Mouse (Mus musculus): ENCODE data around the gene Pdzd2. TPM values are rescaled to one million over a fixed set of nuclear protein-coding genes. Genes with fewer than 3 reads are reported as not detected.

The Pdzd2 gene
- polyA plus RNA-seq, 2 experiments from 2014 or later: 0.08 to 0.63 TPM

DNA sequence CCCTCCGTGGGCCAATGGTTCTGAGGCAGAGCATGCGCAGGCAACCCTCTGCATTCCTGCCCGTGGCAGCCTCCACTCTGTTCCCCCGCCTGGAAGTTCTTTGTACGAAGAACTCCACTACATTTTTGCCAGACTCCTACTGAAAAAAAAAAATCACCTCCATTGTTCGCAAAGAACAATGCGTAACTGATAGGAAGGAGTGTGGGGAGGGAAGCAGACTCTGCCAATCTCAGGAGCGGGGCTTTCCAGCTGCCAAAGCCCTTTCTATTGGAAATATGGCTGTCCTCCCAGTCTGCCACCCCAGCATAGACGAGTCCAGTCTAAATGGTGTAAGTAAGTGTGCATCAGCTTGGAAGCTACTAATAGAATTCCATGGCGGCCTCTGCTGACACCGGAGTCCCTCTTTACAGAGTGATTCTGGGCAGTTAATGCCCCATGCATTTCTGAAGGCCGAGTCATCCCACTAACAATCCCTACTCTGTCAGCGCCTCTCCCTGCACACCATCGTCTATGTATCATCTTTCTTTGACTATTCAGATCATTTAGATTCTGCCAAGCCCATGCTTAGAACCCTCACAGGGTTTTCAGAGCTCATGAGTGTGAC is 221.3 kb downstream of the Pdzd2 start:
- ATAC-seq: no peak

DNA sequence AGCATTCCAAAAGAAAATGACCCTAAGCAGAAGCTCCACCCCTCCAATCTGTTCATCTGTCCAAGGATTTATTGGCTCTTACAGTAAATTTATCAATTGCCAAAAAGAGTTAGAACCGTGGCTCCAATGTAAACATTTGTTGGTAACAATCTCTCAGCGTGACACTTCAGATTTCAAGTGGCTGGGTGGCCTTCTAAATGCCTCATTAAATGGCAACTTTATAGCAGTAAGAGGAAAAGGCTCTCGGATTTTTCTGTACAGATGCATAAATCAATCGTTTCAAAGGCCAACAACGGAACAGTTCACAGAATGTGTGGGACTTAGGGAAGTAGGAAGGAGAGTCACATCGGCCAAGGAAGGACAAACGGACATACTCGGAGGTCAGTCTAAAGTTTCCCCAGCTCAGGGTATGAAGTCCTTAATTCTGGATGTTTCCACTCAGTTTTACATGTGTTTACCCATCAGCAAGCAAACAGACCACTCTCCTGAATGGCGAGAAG is 222.4 kb downstream of the Pdzd2 start:
- no peak for ATAC-seq

DNA sequence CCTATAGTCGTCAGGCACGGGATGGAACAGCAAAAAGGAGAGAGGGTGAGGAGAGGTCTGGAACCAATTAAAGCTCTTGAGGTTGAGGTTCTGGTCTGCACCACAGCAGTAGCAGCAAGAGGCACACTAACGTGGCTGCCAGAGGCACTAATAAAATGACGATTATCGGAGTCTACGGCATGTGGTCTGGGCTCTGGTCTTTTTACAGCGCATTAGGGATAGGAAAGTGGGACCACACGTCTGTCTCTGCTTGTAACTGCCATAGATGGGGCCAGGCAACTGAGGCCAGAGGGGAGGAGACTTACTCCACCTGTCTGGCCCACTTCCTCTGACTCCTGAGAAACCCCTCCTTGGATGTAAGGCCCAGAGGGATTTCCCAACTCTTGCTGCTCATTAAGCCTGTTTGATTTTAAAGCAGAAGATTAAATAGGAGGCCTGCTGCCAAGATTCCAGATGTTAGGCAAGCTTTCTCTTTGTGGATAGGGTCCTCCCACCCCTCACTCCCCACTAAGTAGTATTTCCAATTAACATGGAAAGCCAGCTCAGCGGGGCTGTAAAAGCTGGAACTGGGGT is 224.4 kb downstream of the Pdzd2 start:
- ATAC-seq: no peak

DNA sequence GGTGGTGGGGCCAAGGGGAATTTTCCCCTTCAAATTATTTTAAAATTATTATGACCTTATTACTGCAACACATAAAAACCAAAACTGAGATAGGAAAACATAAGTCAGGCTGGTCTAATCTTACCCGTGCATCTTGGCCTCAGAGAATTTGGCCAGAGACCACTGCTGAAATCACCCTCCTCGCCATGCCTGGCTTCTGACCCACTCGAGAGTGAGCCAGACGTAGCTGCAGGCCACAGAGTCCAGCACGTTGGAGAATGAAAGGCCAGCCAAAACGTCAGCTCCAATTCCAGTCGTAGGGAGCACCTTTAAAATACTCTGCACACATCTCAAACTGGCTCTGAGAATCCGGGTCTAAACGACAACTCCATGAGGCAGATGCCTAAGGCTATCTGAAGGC is 226.2 kb downstream of the Pdzd2 start:
- ATAC-seq: no peak

DNA sequence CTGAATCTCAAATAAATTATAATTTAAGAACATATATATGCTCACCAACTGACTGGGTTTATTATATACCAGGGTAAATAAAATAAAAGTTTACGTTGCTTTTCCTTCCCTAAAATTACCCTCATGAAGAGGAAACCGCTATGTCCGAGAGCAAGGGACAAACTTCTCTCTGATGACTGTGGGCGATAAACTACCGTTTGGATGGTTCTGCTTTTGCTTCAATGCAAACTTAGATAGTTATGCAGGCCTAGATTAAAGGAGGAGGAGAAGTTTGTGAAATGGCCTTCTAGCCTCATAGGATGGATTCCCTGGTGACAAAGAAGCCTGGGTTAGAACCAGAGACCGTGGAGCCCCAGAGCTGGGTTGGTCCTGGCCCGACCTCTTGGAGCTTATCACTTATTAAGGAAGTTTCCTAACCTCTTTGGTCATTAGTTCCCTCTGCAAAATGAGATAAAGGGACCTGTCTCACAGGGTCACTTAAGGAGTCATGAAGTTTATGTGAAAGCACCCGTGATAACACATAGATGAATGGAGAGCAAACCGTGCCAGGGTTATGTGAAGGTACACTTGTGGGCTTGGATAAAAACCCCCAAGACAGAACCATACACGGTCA is 230.9 kb downstream of the Pdzd2 start:
- no peak for ATAC-seq

DNA sequence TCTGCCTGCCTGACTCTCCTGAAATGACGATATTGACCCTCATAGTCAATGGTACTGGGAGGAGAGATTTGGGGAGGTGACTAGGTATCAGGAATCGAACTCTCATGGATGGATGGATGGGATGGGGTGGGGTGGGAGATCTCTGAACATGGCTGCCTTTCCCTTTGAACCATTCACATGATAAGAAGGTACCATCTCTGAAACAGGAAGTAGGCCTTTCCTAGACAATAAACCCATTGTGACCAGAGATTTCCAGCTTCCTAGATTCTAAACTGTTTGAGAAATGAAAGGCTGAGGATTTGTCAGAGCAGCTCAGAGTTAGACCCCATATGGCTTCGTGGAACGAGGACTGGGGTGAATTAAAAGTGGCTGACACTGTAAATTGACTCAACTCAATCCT is 232.2 kb downstream of the Pdzd2 start:
- no peak for ATAC-seq

DNA sequence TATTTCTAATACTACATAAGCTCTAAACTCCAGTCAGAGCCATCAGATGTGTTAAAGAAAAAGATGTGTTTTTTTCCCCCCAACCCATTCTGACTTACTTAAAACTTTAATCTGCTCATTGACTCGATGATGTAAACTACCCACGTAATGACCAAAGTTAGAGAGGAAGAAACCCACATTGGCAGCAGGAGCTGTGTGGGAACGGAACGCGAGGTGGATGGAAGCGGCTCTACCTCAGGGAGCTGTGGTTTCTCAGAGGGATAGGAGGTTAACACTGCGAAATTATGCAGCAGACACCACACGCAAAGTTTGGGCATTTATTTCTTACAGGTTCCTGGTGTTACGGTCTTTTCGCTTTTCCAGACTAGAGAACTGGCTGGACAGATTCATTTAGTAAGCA is 233.2 kb downstream of the Pdzd2 start:
- no peak for ATAC-seq

DNA sequence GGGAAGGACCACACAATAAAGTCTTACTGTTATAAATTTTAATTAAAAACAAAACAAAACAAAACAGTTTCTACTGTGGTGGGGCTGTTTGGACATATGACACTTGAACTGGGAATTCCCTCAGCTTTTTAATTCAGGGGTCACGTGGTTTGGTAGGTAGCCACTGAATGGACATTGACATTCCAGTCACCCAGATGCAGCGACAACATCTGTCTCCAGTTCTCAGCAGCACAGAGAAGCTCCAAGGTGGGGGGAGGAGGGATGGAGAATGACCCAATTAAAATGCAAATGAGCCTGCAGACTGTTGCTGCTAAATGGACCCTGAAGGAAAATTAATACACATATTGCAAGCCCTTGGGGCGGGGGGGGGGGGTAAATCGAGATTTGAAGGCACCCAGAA is 233.6 kb downstream of the Pdzd2 start:
- ATAC-seq: no peak

DNA sequence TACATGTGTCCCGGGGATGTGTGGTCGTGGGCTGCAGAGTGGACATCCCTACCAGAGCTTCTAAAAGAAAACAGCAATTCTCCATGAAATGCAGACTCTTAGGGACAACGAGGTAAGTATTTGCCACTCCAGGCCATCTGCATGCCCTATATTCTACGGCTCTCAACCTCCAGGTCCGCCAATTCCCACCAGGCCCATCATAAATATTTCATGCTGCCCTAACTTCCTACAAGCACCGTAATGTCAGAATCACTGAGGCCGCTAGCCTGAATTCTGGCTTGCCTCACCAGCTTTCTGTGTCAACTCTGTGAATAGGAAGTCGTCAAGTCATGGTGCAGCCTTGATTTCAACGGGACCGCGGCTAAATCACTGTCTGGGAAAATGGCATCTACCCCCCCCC is 234.2 kb downstream of the Pdzd2 start:
- ATAC-seq: no peak

DNA sequence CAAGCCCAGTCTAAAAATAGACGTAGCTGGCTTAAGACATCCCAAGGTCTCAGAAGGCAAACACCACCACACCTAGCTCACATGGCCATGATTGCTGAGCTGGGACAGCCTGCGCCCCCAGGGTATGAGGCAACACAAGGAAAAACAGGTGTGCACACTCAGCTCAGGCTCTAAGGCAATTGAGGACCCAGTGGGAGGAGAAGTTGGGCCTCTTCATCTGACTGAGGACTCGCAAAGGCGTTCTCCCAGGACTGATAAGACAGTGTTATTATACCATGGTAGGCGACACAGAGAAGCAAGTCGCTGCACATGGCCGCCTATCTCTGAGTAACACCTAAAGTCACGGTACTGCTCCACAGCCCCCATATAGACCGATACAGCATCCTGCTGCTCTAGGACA is 235.8 kb downstream of the Pdzd2 start:
- no peak for ATAC-seq

DNA sequence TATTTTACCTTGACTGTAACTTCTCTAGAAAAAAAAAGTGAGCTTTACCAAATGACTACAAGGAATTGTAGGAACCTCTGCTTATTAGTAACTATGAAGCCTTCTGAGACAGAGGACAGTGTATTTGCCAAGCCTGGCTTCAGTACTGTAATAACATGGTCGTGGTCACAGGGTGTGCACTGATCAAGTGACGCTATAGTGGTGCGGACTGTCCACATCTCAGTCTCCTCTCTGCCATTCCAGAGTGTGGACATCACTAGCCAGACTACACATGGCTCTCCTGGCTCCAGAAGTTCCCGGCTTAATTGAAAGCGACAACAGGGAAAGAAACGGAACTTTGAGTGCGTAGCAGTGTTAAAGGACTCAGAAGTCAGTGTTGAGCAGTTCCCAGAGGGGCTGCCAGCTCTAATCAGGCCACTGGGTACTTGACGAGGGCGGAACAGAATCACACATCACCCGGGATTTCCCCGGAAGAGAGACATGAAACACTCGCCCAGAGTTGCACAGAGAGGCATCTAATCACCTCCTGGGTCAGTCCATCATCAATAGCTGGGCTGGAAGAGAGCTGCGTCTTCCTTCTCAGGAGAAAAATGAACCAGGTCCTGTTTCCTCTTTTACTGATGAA is 237.7 kb downstream of the Pdzd2 start:
- ATAC-seq: no peak

DNA sequence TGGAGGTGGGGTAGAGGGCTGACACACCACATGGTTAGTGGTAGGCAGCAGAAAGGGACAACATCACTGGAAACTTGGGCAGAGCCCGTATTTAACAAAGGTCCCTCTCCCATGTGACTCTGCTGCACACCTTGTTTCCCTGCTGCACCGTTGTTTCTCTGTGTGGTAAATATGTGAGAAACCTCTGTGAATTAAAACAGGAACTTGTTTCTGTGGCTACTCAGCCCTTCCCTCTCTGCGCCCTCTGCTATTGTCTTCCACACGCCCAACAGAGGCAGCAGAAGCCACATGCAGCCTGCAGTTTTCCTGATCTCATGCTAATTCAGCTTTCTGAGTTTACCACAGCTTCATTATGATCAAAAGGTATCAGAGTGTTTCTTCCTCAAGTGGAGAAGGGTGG is 239.1 kb downstream of the Pdzd2 start:
- no peak for ATAC-seq

DNA sequence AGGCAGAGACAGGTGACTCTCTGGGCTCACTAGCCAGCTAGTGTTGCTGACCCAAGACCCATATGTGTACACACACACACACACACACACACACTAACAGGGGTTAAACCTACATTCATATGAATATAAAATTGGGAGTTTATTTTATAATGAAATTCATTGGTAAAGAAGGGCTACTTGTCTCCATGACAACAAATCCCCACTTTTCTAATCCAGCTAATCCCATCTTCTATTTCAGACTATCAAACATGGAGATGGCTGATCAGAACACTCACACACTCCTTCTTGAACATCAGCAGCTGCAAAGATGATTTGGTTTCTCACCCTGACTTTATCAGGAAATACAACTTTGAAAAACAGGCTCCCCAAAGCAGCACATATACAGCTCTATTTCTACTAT is 245.6 kb downstream of the Pdzd2 start:
- no peak for ATAC-seq

DNA sequence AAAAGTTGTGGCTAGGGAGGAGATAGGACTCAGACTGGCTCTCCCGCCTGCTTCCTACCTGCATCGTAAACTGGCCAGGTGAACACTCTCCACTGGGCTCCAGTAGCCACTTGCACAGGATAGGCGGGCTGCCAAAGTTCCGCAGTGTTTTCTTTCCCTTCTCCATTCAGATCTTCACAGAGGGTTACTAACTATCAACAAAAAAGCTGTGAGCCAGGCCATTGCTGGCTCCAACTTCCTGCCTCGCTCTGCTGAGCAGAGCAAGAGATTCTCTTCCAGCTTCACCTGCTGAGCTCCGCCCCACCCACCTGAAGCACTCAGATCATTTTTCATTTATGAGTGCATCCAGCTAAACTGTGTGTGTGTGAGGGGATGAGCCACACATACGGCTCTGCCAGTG is 246.5 kb downstream of the Pdzd2 start:
- no peak for ATAC-seq

DNA sequence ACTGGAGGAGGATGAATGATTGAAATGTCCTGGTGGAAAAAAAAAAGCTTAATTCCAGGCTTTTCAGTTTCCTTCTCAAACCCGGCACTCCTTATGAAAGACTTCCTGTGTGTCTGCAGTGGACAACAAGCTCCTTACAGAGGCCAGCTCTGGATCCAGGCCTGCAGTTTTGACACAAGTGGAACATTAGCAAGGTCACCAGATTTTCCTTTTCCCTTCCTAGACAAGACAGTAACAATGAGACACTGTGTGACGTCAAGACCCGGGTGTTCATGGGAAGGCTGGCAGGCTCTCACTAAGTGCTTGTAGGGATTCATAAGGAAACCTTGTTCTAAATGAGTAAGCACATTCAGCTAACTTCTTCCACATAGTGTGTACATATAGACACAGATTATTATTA is 248.8 kb downstream of the Pdzd2 start:
- ATAC-seq: no peak

DNA sequence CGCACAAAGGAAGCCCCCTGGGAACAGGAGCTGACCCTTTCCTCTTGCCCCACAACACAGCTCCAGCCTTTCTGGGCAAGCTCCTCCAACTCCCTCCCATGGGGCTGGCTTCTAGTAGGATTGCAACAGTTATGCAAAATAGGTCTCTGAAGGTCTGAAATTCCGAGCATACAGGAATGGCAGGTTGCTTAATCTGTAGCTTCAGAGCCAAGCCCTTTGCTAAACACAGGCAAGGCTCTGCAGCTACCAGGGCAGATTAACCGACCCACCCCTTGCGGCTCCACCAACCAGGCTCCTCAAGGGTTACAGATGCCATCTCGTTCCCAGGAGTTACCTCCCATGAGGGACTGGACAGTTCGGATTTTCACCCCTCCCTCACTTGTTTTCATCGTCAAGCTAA is 249.2 kb downstream of the Pdzd2 start:
- ATAC-seq: no peak

DNA sequence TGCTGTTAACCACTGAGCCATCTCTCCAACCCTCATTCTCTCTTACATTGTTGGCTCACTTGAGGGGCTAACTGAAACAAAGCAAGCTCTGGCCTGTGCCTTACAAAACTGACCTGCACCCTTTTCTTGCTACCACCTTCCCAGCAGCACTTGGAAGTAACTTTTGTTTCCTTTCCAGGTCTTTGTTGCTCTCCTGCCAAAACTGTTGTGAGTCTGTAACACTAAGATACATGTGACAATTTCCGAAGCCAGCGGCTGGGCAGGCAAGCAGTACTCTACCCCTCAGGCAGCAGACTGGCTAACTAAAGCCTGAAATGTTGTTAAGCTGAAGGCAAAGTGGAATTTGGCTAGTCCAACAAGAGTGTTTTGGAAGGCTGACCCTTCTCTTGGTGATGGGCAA is 251.4 kb downstream of the Pdzd2 start:
- no peak for ATAC-seq

DNA sequence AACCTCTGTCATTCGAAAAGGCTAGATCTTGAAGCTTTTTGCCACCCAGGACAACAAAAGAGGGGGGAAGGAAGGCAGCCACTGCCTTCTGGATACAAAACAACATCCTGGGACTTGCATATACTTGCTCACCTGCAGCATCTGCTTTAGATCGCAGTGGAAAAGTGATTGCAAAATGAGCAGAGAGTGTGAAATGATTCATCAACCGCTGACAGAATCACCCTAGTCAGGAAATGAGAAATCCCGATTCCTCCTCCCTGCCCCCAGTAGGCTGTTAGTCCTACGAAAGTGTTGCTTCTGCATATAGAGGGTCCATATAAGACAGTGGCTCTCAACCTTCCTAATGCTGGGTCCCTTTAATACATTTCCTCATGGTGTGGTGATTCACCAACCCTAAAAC is 258.5 kb downstream of the Pdzd2 start:
- no peak for ATAC-seq

DNA sequence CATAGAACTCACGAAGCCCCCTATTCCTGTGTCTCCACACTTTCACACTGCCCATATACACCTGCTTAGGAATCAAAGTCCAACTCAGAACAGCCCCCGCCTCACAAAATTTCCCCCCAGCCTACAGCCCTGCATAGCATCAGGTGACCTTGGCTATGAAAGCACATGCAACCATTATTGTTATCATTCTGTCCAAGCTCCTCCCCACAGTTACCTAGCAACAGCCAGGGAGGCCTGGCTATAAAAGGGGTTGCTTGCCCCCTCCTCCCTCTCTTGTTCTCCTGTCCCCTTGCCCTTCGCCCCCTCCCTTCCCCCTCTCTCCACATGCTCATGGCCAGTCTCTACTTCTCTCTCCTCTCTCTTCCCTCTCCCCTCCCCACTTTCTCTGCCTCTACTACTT is 259.4 kb downstream of the Pdzd2 start:
- no peak for ATAC-seq

DNA sequence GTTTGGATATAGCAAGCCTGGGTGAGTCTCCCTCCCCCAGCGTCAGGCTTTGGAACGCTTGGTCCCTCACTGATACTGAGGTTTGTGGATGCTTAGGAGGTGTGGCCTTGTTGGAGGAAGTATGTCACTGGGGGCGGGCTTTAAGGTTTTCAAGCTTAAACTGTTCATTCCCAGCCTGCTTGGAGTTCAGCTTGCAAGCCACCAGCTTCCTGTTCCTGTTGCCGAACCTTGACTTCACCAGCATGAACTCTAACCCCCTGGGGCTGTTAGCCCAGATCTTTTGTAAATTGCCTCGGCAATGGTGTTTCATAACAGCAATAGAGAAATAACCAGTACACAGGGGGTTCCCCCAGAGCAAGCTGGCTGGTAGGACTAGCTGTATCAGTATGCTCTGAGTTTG is 260.4 kb downstream of the Pdzd2 start:
- ATAC-seq: peak; percentile 29

DNA sequence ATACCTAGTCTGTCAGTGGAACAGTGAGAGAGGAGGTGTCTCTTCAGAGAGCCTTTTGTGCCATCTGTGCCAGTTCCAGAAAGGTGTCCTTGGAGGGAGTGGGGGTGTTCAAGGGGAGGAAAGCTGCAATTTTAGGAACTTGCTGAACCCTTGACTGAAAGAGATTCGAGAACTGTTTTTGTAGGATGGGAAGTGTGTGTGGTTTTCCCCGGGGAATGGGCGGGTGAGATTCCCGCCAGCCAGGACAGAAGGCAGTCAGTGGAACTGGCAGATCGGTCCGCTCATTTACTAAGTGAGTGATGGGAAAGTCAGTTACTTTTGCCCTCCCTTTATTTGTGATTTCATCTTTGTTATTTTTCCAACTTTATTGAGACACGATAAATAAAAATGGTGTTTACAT is 266.1 kb downstream of the Pdzd2 start:
- ATAC-seq: no peak

DNA sequence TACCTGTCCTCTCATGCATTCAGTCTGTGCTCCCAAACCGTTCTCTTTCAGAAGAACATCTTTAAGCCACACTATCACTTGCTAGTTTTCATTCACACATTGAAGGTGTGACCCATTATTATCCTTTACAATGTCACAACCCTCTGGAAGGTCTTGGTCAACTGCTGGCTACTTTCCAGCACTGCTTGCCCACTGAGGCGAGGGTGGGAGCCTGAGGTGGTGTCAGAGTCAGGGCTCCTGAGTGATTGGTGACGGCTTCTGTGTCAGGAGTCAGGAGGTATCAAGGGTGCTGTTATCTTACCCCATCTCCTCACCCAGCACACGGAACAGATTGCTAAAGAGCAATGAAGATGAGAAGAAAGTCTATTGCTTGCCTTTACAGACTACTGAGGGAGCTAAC is 267.1 kb downstream of the Pdzd2 start:
- ATAC-seq: no peak

DNA sequence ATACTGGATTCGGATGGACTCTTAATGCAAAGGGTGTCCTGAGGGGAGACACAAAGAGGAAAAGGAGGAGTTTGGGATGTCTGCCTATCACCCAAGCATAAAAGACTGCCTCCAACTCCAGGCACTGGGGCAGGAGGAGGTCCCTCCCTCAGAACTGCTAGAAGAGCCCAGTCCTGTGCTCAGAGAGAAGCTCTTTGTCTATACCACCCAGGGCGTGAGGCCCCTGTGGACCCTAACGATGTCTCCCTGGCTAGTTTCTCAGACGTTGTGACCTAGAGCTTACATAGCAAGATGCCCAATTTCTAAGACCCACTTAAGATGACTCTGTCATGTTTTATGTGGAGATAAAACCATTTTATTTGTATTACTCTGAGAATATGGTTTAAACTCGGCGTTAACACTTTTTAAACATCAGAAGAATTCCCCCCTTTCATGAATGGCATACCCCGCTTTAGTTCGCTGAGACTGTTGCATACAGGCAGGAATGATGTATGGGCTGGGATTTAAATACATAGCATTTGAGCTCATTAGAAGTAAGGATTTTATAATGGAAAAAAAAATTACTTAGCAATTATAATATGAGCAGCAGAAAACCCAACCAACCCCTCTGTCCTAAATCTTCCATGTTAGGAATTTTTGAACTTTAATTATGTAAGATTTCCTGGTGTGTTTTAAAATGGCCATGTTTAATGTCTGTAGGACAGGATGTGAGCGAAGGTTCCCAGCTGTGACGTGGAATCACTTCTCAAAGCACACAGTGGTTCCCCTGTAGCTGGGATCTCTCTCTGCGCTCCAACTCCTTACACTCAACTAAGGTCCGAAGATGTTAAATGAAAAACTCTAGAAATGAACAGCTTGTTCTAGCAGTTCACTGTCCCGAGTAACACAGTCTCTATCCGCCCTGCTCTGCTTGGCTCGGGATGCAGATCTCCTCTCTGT is 268.6 kb downstream of the Pdzd2 start:
- ATAC-seq: no peak
